ENCODE assay signal across 24 mouse cellular contexts in genomic region chr14:32835596-32835995, GRCm38 (mm10). TPM values are rescaled to one million over a fixed set of nuclear protein-coding genes. Genes with fewer than 3 reads are reported as not detected.
DNase-seq lines count a peak whose midpoint lies in the region; ATAC-seq and TF ChIP-seq lines count a peak whose summit lies in the region.
"Had no signal": no experiment of that assay in that cellular context is flagged by ENCODE, and none has a peak within 500 bp of the region (broad histone marks: within the 10 kb centered on the region; RNA-seq: fewer than 3 reads in every experiment).

No protein-coding gene starts in this region.

- intact Hi-C loops in heart, postnatal 25 days (cut with DNase I) = no loop called here
- intact Hi-C loops in left cerebral cortex, postnatal 4 days (cut with DNase I) = no loop called here

- no peak overlapping the region for H3K27ac ChIP-seq in cerebellum, adult 2 months (ENCODE audit: insufficient read depth, low read length)
- no peak overlapping the region for H3K27ac ChIP-seq in heart, embryonic 12.5 days (ENCODE audit: poor library complexity, severe bottlenecking)
- H3K27ac ChIP-seq: forebrain, embryonic 10.5 days; left cerebral cortex, adult 2 months; limb, embryonic 10.5 days; macrophage; midbrain, embryonic 10.5 days had no signal

- TF ChIP-seq POLR2A in cerebellum, adult 2 months (IDR thresholded peaks at IDR 0.05; ENCODE audit: borderline replicate concordance, insufficient read depth, low read length) = no peak

- TF ChIP-seq CTCF in cerebellum, adult 2 months (IDR thresholded peaks at IDR 0.05; ENCODE audit: borderline replicate concordance, insufficient read depth, low read depth, low read length) = no peak
- no peak for TF ChIP-seq CTCF in G1E (IDR thresholded peaks at IDR 0.05; ENCODE audit: low read depth, low read length)

- H3K27me3 ChIP-seq in cerebellum, adult 2 months (ENCODE audit: control insufficient read depth, insufficient read depth, low read length) = no peaks in the 10 kb centered on the region
- H3K27me3 ChIP-seq in heart, embryonic 12.5 days (replicated peaks) = peaks cover 4% of the 10 kb centered on the region
- no peaks in the 10 kb centered on the region for H3K27me3 ChIP-seq in G1E (ENCODE audit: insufficient read depth, low read length)

- peak; percentile 33; the same call in 1 of the 2 replicates for ATAC-seq in heart, embryonic 12.5 days (ENCODE audit: insufficient number of reproducible peaks, low FRiP score)
- no peak for ATAC-seq in G1E (ENCODE audit: extremely low read depth, insufficient number of reproducible peaks, low FRiP score, poor library complexity, severe bottlenecking)
- ATAC-seq: CD4-positive, CD25-positive, alpha-beta regulatory T cell, adult 4 months; hindbrain, embryonic 16.5 days; intestine, embryonic 16.5 days had no signal

- H3K9me3 ChIP-seq in heart, embryonic 12.5 days (replicated peaks) = peaks cover under 1% of the 10 kb centered on the region; the same call in 1 of the 2 replicates
- peaks cover 56% of the 10 kb centered on the region for H3K9me3 ChIP-seq in G1E (replicated peaks)
- H3K9me3 ChIP-seq: forebrain, embryonic 10.5 days; limb, embryonic 10.5 days; midbrain, embryonic 10.5 days had no signal

- peak; percentile 14 to 22 for DNase-seq in cerebellum, adult 2 months
- DNase-seq in cerebellum, postnatal 4 days (ENCODE audit: low spot score in 2 of 2) = no peak
- no peak for DNase-seq in heart, postnatal 25 days (ENCODE audit: low spot score)
- DNase-seq in left cerebral cortex, postnatal 4 days = peak; percentile 23
- no peak for DNase-seq in left cerebral cortex, adult 11 months (ENCODE audit: low spot score)
- no peak for DNase-seq in G1E (ENCODE audit: low spot score)
- DNase-seq: cerebellum, adult 9-10 months; gastrocnemius, postnatal 10 days; kidney, postnatal 36 days; lung, adult 18-20 months; right cerebral cortex, postnatal 14 days; spleen, adult 18-20 months had no signal

- H3K4me1 ChIP-seq in cerebellum, adult 2 months (ENCODE audit: control insufficient read depth, insufficient read depth, low read length) = no peaks in the 10 kb centered on the region
- H3K4me1 ChIP-seq in heart, embryonic 12.5 days (replicated peaks) = 0 out of 2 replicates have a peak, but pooled peaks cover 6% of the 10 kb centered on the region
- H3K4me1 ChIP-seq in G1E (ENCODE audit: insufficient read depth, low read depth, low read length) = no peaks in the 10 kb centered on the region
- H3K4me1 ChIP-seq: forebrain, embryonic 10.5 days; limb, embryonic 10.5 days had no signal

- peak overlapping the region; percentile 2; the same call in 1 of the 2 replicates for H3K4me2 ChIP-seq in heart, embryonic 12.5 days

- no peak overlapping the region for H3K9ac ChIP-seq in heart, embryonic 12.5 days

- H3K4me3 ChIP-seq in cerebellum, adult 2 months (replicated peaks; ENCODE audit: insufficient read depth, low read depth, low read length) = peak overlapping the region; percentile 28
- no peak overlapping the region for H3K4me3 ChIP-seq in heart, embryonic 12.5 days
- H3K4me3 ChIP-seq in G1E (ENCODE audit: low read depth, low read length) = peak overlapping the region; percentile 18; the same call in 1 of the 2 replicates
- H3K4me3 ChIP-seq: forebrain, embryonic 10.5 days; left cerebral cortex, adult 2 months; limb, embryonic 10.5 days; midbrain, embryonic 10.5 days had no signal

- WGBS in cerebellum, adult 2 months = 19% methylated on average over 14 of the region's 14 CpGs
- 78% methylated on average over 14 of the region's 14 CpGs for WGBS in heart, embryonic 12.5 days

- no peaks in the 10 kb centered on the region for H3K36me3 ChIP-seq in heart, embryonic 12.5 days
- no peaks in the 10 kb centered on the region for H3K36me3 ChIP-seq in G1E (replicated peaks)
- H3K36me3 ChIP-seq: forebrain, embryonic 10.5 days; limb, embryonic 10.5 days; midbrain, embryonic 10.5 days had no signal

RNA-seq across cellular contexts. Expression of gene Fam170b, which starts 1.8 kb away (rescaled TPM):
- polyA plus RNA-seq in cerebellum, adult 2 months (2012; rRNA removed) = not detected in 2 replicates
- 0.09 and 0.17 TPM in 2 replicates for polyA plus RNA-seq in heart, embryonic 12.5 days (2016; fragmentation: Nextera tagmentation; extraction: Ambion mirVana)
- not detected for total RNA-seq in heart, postnatal 25 days (2021)
- total RNA-seq in left cerebral cortex, postnatal 4 days (2021) = not detected
- total RNA-seq in G1E (2014; fragmentation: Nextera tagmentation) (not detected in 2 replicates), G1E (2017) (0.06 and 0.16 TPM in 2 replicates)
- polyA plus RNA-seq in G1E (2012) = not detected in 2 replicates
- total RNA-seq: gastrocnemius, postnatal 10 days; hematopoietic stem cell, adult 5-6 weeks; left cerebral cortex, adult 2 months; midbrain, postnatal 0 days; neutrophil, adult 5-6 weeks had no signal
- polyA plus RNA-seq: CD4-positive, CD25-positive, alpha-beta regulatory T cell, adult 4 months; forebrain, embryonic 10.5 days; hindbrain, embryonic 16.5 days; macrophage; midbrain, embryonic 10.5 days; midbrain, postnatal 0 days had no signal

RNA-seq across cellular contexts. Expression of gene Vstm4, which starts 21.0 kb away (rescaled TPM):
- polyA plus RNA-seq in cerebellum, adult 2 months (2012; rRNA removed) = 5.5 and 7.1 TPM in 2 replicates
- polyA plus RNA-seq in heart, embryonic 12.5 days (2016; fragmentation: Nextera tagmentation; extraction: Ambion mirVana) = 14.7 and 15.1 TPM in 2 replicates
- total RNA-seq in heart, postnatal 25 days (2021) = 10 to 100 TPM; 10.2 to 12.4 TPM
- 1 to 10 TPM; 4.5 to 5.0 TPM for total RNA-seq in left cerebral cortex, postnatal 4 days (2021)
- total RNA-seq in G1E (2014; fragmentation: Nextera tagmentation) = not detected in 2 replicates
- 0.05 TPM in 1 of 2 replicates, not detected in the other for total RNA-seq in G1E (2017)
- not detected in 2 replicates for polyA plus RNA-seq in G1E (2012)
- total RNA-seq: neutrophil, adult 5-6 weeks had no signal
- polyA plus RNA-seq: CD4-positive, CD25-positive, alpha-beta regulatory T cell, adult 4 months had no signal

RNA-seq across cellular contexts. Expression of gene Tmem273, which starts 49.8 kb away (rescaled TPM):
- 0.54 and 0.59 TPM in 2 replicates for polyA plus RNA-seq in cerebellum, adult 2 months (2012; rRNA removed)
- 0.21 and 0.92 TPM in 2 replicates for polyA plus RNA-seq in heart, embryonic 12.5 days (2016; fragmentation: Nextera tagmentation; extraction: Ambion mirVana)
- under 1 TPM; 0.45 to 0.91 TPM for total RNA-seq in heart, postnatal 25 days (2021)
- total RNA-seq in left cerebral cortex, postnatal 4 days (2021) = not detected
- not detected in 2 replicates for total RNA-seq in G1E (2014; fragmentation: Nextera tagmentation)
- total RNA-seq in G1E (2017) = not detected in 2 replicates
- not detected in 2 replicates for polyA plus RNA-seq in G1E (2012)

Comparison
In these comparisons a context has a peak if more than half of its experiments do, and no peak if none do; other contexts are left out.
1. DNase-seq: peak in cerebellum, adult 2 months (2 of 2) and left cerebral cortex, postnatal 4 days (single experiment); none in cerebellum, postnatal 4 days (0 of 2), heart, postnatal 25 days (single experiment), left cerebral cortex, adult 11 months (single experiment) and G1E (single experiment).
2. RNA of gene Vstm4, which starts 21.0 kb away (total RNA-seq): 10.2 to 12.4 TPM in heart, postnatal 25 days and 4.5 to 5.0 TPM in left cerebral cortex, postnatal 4 days; 0.05 TPM in G1E; every median in the first group is over 4 times any median in the second.